Mouse (Mus musculus): ENCODE measurements around the gene Mup10. TPM values are rescaled to one million over a fixed set of nuclear protein-coding genes. Genes with fewer than 3 reads are reported as not detected.
"Not testable (repeated sequence)": the region's sequence is repeated elsewhere in the genome, so short reads cannot be mapped to it uniquely, and the experiment has no call there.

Gene Mup10
- not detected for total RNA-seq (2021)
- long read RNA-seq, experiment 1: 0 reads
- long read RNA-seq, experiment 2: 0 reads

- H3K27ac ChIP-seq; intact Hi-C loops (cut with DNase I); H3K4me3 ChIP-seq; DNase-seq (ENCODE audit: extremely low spot score in 1 of 2, low spot score in 2 of 2): not testable (repeated sequence)
Observed at GRCm38 (mm10) chr4:60582099-60582498, at the start of gene Mup10. Mup10 (minus strand) TSS chr4:60582199.

Other genes starting within 250 kb of the Mup10 start
- gene Mup9, start 160.2 kb downstream of the Mup10 start, total RNA-seq (2021): not detected
- not detected for gene Mup1, start 80.2 kb downstream of the Mup10 start, total RNA-seq (2021)
- not detected for gene Mup11, start 80.2 kb upstream of the Mup10 start, total RNA-seq (2021)
- gene Mup12, start 159.1 kb upstream of the Mup10 start, total RNA-seq (2021): not detected
- gene Mup22, start 239.3 kb upstream of the Mup10 start, total RNA-seq (2021): not detected

Data from left cerebral cortex, adult 2 months (tissue).